Mouse (Mus musculus) small intestine, adult 2 months (tissue): ENCODE data around the gene Magoh.

Experiments
- CTCF ChIP-seq: fragments of 200-500 bp; IDR thresholded peaks from 2 replicates; pipeline ENCODE4 v1.5.1; 2012; ENCODE audit warnings: low read depth, mild to moderate bottlenecking, control low read depth, inconsistent platforms, low read length, moderate library complexity, mixed read lengths; ENCODE audit not compliant: insufficient replicate concordance, insufficient read length; ENCODE audit errors: extremely low read depth
- POLR2A ChIP-seq: fragments of 200-500 bp; IDR thresholded peaks from 2 replicates; pipeline ENCODE4 v1.6.1; 2012; ENCODE audit warnings: low read depth, mild to moderate bottlenecking, control low read depth, inconsistent platforms, low read length, moderate library complexity

DNA sequence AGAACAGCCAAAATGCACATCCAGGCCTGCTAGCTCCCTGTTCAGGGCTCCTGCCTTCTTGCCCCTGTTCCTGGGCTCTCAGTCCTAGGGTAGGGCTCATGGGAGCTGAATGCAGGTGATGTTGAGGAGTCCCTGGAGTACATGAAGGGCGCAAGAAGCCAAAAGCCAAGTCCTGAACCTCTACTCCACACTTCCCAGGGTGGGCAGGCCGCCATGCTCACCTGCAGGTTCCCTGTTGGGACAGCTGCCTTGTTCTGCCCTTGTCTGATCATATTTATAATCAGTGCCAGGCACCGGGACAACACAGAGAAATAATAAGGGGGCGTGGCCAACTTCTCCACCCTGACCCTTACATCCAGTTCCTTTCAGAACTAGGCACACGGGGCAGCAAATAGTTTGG lies 46.0 kb upstream of the Magoh start:
- TF ChIP-seq POLR2A, result no peak
- no peak for TF ChIP-seq CTCF
